Mouse (Mus musculus): ENCODE results near the gene Sdk2.

Gene Sdk2

GRCm38 (mm10) chr11:113842879-113843278 lies 224.0 kb downstream of the Sdk2 start:
- DNase-seq (ENCODE audit: low spot score in 2 of 2): no peak

GRCm38 (mm10) chr11:113831608-113832007 lies 235.2 kb downstream of the Sdk2 start:
- DNase-seq (ENCODE audit: low spot score in 2 of 2): no peak

DNA sequence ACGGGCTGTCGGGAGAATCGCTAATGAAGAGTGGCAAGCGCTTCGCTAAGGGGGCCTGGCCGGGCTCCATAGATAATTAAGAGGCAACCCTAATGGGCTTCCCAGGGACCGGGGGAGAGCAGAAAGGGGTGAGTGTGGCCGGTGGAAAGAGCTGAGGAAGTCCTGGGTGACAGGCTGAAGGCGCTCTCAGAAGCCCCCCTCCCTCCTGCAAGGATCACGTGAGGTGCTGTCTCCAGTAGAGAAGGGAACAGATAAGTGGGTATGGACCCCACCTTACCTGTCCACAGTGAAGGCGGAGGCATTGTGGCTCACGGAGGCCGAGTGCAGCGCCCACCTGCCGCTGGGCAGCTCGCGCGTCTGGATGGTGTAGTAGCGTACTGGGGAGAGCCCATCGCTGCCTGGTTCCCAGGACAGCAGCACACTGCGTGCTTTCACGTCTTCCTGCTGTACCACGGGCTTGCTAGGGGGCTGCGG lies 238.7 kb downstream of the Sdk2 start:
- DNase-seq (ENCODE audit: low spot score in 2 of 2): no peak

DNA sequence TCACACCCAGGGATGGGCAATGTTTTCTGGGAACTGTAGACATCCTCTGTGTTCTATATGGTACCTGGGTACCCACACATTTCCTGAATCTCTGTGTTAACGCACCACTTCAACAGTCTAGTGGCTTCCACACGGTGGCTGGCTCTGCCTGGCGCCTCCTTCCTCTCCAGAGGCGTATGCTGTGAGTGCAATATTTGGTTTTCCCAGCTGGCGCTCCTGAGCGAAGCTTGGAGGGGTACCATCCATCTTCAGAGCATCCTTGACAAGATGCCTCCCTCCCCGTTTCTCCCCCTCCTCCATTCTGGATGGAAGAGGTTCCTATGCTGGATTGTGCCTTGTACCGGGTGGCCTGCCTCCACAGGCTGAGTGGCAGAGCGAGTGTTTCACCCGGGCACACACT lies 246.8 kb downstream of the Sdk2 start:
- no peak for DNase-seq (ENCODE audit: low spot score in 2 of 2)

- no peak for DNase-seq (ENCODE audit: low spot score in 2 of 2)
Observed at GRCm38 (mm10) chr11:113819001-113819400, 247.8 kb downstream of the Sdk2 start.

GRCm38 (mm10) chr11:113816971-113817548 lies 249.8 kb downstream of the Sdk2 start:
- DNase-seq (ENCODE audit: low spot score in 2 of 2): no peak

DNA sequence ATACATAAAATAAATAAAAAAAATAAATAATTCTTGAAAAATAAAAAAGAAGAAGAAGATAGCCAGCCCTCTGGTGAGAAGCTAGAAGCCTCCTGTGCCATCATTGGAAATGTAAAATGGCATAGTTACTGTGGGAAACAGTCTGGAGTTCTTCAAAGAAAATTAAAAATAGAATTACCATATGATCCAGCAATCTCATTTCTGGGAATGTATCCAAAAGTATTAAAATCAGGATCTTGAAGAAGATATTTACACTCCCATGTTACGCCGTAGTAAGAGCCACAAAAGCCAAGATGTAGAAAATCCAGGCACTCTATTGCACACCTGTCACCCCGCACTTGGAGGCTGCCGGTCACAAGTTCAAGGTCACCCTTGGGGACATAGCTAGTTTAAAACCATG lies 250.4 kb downstream of the Sdk2 start:
- no peak for DNase-seq (ENCODE audit: low spot score in 2 of 2)

DNA sequence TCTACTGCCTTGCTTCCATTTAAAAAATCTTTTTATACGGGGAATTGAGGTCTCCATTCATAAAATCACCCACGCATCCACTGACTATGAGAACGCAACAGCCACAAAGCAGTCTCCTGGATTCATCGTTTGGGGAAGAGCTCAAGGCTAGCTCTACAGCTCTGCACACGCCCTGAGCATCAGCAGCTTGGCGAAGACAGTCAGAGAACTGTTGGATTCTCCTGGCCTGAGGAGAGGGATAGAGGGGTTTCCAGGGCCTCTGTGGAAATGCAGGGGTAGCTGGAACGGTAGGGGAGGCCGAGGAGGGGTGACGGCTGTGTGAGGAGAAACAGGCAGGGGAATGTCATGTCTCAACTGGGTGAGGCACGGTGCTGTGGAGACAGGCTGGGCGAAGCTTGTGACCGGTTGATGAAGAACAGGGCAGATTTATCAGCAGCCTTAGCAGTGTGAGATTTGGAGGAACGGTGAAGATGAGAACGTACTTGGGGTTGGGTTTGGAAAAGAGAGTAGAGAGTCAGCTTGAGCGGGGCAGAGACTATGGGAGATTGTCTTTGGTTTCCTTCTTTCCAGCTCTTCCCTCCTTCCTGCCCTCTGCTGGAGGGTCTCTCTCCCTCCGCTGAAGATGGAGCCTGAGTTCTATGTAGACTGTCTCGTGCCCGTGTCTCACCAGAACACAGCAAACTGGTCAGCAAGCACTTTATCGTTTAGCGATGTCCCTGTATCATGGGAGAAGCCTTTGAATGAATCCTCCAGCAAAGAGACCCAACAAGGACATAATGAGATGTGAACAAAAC lies 255.1 kb downstream of the Sdk2 start:
- DNase-seq (ENCODE audit: low spot score in 2 of 2): no peak

DNA sequence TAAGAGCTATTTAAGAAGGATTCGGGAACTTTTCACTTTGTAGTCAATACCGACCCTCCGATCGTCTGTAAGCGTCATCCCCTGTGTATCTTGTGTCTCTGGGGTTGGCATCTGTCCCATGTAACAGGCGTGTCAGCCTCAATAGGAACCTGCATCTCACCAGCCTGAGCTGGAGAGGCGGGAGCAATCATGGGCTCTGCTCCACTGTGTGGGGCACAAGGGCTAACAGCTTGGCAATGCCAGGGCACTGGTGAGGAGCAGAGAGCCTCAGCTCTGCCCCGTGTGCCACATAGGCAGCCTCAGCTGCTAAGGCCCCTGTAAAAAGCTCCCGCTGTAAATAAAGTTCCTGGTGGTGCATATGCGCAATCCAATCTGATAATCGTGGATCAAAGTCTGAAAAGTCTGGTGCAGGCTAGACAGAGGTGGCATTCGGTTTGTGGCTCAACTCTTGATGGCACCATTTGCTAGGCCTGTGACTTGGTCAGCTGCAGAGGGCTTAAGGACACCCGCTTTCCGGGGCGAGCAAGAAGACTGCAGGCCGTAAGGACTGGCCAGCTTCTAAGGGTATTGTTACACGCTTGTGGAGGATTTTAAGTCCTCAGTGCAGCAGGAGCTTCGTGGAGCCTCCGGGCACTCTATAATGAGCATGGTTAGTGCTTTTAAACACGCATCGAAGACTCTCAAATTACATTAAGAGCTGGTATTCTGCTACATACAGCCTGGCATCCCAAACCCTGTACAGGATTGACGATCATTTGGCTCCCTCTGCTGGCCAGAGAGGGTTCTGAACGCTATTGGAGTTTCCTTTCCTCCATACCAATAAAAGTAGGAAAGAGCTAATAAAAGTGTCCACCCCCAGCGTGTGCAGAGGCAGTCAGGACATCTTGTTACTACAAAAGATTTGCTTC lies 256.0 kb downstream of the Sdk2 start:
- DNase-seq (ENCODE audit: low spot score in 2 of 2): peak; percentile 72 to 85

DNA sequence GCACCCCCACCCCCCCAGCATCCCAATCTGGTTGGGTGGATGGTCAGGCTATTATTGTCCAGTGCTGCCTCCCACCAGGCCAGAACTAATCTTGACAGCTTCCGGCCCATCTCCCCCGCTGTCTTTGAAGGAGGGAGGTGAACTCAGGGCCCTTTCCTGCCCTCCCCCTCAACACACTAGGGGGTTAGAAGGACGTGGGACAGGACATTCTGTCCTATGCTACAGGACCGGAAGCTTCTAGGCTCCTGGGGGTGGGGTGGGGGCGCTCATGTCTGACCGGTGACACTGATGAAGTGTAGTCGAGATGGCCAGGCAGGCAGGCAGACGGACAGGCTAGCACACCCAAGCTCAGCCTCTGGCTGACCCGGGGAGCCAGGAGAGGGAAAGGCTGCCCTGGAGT lies 259.8 kb downstream of the Sdk2 start:
- peak in 1 of 2 experiments; percentile 24 for DNase-seq (ENCODE audit: low spot score in 2 of 2)

DNA sequence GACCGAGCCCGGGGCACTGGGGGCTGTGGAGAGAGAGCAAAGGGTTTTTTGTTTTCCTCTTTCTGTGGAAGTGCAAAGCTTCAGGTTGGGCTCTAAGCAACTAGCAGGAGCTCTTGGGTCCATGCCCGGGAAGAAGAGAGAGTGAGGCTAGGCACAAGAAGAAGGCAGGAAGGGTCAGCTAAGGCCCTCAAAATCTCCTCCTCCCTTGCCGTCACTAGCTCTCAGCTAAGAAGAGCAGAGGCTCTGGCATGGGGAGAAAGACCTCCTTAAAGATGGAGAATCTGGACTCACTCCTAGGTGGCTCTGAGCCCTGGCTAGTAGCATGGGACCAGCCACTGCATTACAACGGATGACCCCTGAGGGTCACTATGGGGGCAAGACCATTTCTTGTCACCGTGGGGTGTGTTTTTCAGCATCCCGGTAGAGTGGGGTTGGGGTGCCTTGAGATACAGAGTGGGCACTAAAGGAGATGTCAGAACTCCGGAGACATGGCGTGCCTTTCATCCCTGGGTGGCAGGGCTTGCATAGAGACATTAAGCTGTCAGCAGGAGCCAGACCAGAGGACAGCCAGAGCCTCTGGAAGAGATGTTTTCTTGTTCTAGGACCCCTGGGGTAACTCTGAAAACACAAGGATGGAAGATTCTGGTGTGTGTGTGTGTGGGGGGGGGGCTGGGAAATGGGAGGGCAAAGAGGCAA lies 260.3 kb downstream of the Sdk2 start:
- no peak for DNase-seq (ENCODE audit: low spot score in 2 of 2)

DNA sequence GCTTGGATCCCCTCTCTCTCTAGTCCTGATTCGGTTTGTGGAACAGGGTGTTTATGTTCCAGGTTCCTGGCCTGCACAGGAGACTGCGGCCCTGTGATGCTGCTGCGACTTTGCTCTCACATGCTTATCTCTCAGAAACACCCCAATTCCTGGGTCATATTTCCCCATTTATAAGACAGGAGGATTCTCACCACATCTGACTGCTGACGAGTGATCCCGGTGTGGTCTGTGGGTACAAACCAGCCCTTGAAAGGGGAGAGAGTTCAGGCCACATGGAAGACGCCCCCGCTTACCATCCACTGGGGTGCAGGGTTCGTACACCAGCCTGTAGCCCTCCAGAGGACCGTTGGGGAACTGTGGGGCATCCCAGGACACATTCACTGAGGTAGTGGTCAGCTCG lies 260.9 kb downstream of the Sdk2 start:
- DNase-seq (ENCODE audit: low spot score in 2 of 2): peak in 1 of 2 experiments; percentile 14

- DNase-seq (ENCODE audit: low spot score in 2 of 2): peak in 1 of 2 experiments; percentile 53
Observed at GRCm38 (mm10) chr11:113803321-113803941, 263.4 kb downstream of the Sdk2 start.

DNA sequence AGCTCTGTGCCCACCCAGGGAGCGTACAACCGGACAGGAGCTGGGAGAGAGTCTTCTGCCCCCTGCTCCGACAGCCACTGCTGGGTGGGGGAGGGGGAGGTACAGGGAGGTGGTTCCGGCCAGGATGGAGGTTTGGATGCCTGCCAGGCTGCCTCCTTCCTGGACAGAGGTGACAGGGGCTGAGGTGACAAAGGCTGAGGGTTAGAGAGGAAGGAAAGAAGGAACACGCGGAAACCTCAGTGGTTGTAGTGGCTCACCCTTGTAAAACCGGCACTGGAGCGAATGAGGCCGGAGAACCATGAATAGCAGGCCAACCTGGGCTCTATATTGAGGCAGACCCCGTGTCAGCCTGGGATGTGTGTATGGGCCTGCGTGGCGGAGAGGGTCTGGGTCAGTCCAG lies 264.4 kb downstream of the Sdk2 start:
- DNase-seq (ENCODE audit: low spot score in 2 of 2): peak in 1 of 2 experiments; percentile 28

DNA sequence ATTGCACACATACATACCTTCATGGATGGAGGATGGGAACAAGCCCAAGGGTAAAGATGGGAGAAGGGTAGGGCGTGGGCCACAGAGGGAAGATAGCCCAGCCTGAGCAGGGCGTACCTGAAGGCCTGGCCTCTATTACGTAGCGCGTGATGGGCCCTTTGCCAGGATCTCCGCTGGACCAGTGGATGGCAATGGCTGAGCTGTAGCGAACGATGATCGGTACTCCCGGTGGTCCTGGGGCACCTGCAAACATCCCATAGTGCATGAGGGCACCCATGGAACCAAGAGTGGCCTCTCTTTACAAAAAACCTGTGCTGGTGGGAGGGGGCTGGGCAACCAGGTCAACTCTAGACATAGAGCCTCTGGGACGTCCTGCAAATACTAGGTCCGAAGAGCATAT lies 266.8 kb downstream of the Sdk2 start:
- peak in 1 of 2 experiments; percentile 32 for DNase-seq (ENCODE audit: low spot score in 2 of 2)

GRCm38 (mm10) chr11:113799041-113799447 lies 267.8 kb downstream of the Sdk2 start:
- DNase-seq (ENCODE audit: low spot score in 2 of 2): peak in 1 of 2 experiments; percentile 36

- no peak for DNase-seq (ENCODE audit: low spot score in 2 of 2)
Observed at GRCm38 (mm10) chr11:113798011-113798410, 268.8 kb downstream of the Sdk2 start.

GRCm38 (mm10) chr11:113797014-113797983 lies 269.5 kb downstream of the Sdk2 start:
- DNase-seq (ENCODE audit: low spot score in 2 of 2): no peak

DNA sequence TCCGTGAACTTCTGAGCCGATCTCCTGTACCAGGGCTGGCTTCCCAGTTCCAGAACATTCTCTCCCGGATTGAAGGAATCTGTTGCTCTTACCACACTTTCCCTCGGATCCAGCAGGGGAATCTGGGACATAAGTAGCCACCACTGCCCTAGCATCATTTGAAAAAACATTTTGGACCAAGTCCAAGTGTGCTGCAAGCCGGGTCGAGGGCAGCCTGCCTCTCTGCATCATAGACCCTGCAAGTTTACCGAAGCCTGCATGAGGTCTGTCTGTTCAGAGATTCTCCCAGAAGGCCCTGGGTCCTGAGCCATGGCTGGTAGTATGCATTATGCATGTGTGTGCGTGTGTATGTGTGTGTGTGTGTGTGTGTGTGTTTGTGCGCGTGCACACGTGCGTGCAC lies 271.0 kb downstream of the Sdk2 start:
- DNase-seq (ENCODE audit: low spot score in 2 of 2): no peak
